Mouse (Mus musculus) liver, postnatal 0 days (tissue): ENCODE results near the gene Naxd.
"Not testable (repeated sequence)": the region's sequence is repeated elsewhere in the genome, so short reads cannot be mapped to it uniquely, and the experiment has no call there.

Source experiments
- CTCF ChIP-seq: sonication (generic); IDR thresholded peaks from 2 replicates; pipeline ENCODE4 v1.5.1; 2016; ENCODE audit warnings: antibody characterized with exemption, low read depth
- EP300 ChIP-seq: IDR thresholded peaks from 2 replicates; pipeline ENCODE4 v1.6.1; 2016; ENCODE audit warnings: antibody characterized with exemption, low read depth, mild to moderate bottlenecking

- TF ChIP-seq CTCF, EP300: not testable (repeated sequence)
These were observed 5.0 kb upstream of the Naxd start for GRCm38 (mm10) chr8:11492340-11492739.
